Mouse (Mus musculus): Measurements from ENCODE around the gene Prmt3.

The Prmt3 gene

DNA sequence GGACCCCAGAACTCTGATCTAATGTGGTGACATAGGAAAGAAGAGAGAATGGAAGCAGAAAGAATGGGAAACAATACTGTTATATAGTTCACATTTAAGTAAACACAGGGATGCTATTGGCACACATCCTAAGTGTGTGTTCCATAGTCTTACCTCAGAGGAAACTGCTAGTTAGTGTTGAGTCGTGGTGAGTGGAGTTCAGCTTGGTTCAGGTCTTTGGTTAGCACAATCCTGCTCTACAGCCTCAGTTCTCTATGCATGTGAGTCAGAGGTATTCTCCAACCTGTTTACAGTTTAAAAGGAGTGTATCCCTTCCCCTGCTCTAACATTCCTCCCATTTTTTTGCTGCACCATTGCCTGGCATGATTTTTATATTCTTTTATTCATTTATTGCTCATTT lies 19.0 kb downstream of the Prmt3 start:
- no peak for DNase-seq (ENCODE audit: low spot score)

DNA sequence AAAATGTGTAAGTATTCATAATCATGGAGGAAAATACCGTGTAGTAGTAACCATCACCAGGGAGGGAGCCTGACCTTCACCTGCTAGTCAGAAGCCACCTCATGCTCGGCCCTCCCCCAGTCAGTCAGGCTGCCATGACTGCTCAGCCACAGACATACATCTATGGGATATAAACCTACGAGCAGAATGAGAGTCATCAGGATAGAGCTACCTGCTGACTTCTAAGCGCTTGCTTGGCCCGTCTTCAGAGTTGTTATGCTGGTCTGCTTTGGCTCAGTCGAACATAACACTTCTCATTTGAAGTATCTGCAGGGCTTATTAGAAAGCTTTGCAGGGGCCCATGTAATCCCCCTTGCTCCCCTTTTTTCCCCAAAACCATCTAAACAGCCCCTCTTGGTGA lies 25.4 kb downstream of the Prmt3 start:
- no peak for DNase-seq (ENCODE audit: low spot score)

DNA sequence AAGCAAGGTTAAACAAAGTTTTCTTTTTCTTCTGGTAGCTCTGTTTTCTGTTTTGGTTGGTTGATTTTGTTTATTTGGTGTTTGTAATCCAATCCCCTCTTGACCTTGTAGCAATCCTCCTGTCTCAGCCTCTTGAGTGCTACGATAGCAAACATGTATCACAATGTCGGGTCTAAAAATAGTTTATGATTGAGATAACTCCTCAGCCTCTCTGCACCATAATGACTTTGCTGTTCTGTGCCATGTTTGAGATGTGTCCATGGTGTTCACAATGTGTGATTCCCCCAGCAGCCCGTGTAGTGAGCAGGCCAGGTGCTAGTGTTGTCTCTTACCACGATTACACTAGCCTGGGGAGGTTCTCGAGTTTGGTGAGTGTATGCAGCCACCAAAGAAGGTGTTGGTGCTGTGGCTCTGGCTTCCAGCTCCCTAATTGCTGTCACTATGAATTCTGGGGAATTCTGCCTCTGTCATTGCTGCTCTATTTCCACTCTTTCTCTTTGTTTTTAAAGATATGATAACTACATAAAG lies 26.6 kb downstream of the Prmt3 start:
- no peak for DNase-seq (ENCODE audit: low spot score)

DNA sequence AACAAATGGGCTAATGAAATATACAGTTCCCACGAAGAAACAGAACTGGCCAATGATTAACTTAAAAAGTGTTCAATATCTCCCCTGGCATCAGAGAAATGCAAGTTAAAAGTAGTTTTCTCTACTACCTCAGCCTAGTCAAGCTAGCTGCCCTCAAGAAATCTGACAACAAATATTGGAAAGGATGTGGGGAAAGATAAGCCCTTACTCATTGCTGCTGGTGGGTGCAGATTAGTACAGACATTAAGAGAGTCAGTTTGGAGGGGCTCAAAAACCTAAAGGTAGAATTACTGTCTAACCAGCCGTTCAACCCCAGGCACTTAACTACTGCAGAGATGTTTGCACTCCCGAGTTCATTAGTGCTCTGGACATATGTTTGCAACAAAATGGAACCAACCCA lies 27.5 kb downstream of the Prmt3 start:
- DNase-seq (ENCODE audit: low spot score), result peak; percentile 18

DNA sequence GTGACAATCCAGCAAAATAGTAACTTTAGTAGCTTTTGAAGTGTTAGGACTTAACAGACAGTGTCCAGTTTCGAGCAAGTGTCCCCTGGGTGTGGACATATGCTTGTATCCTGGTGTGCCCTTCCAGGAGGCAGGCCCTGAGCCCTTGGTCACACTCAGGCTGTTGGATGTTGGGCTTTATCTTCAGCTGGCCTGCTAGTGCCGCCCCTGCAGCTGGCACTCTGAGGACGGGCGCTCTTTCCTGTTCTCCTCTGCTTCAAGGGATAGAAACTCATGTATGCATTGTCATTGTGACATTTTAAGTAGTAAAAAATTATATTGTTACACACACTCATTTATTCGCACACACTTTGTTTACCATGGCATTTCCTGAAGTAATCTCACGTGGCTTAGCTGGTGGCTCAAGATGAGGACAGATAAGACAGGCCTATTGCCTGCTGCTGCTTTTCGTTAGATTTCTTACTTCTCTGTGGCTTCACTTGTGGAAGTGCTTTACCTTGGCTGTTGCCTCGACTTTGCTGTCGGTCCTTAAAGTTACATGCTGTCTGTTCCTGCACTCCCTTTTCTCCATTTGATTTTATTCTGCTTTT lies 29.0 kb downstream of the Prmt3 start:
- DNase-seq (ENCODE audit: low spot score), result no peak

DNA sequence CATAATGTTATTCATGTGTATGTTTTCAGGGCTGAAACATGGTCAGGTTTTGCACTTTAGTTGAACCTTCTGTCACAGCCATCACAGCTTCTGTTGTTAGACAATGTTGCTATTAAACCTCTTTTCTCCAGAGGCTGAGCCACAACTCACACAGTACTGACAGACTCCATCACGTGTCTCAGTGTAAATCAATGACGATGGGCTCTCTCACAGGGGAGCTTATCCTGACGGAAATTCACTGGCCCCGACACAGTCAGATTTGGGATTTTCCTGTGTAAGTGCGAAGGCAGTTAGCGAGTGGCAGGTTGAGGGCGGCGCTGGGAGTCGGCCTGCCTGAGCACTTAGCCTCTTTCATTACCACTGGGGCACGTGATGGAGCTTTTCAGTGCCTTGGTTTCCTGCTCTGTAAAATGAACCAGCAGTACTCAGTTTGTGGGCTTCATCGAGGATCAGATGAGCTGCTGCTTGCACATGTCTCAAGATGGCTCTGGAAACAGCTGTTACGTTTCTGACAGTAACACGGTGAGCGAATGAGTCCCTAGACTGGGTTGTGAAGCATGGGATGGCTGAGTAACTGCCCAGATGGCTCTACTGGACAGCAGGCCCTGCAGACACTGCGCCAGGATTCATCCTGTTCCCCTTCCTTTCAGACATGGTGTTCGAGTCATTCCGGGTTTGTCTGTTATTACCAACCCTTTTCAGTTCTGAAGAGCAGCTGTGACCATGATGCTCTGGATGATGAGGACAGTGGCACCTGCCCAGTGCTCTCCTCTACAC lies 29.9 kb downstream of the Prmt3 start:
- no peak for DNase-seq (ENCODE audit: low spot score)

DNA sequence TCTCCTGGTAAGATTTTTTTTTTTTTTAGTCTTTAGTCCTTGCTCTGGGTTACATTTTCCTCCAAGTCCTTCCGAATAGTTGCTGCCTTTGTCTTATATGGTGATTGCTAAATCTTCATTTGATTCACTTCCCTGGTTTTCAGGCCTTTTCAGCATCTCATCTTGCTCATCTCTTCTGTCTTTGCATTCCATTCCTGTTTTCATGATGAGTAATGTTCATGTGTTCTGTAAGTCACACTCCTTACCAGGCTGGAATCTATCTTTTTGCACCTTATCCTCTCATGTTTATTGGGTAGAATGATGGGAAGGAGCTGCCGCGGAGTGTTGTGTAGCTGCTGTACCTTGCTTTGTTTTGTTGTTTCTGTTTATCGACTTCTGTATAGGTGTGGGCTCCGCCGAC lies 31.0 kb downstream of the Prmt3 start:
- DNase-seq (ENCODE audit: low spot score), result no peak

DNA sequence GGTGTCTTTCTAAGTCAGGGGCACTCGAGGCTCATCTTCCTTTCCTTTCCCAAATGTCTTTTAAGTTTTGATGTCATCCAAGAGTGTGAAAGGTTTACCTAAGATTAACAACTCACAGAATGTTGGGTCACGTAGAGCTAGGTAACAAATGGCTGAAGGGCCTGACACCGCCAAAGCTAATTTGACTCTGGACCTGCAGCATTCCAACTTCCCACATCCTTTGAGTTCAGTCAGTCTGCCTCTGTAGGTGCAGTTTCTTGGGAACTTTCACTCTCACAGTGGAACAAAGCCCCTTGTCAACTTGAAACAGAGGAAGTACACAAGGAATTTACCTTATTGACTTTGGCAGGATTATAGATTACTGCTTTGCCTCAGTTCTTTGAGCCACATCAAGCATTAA lies 31.4 kb downstream of the Prmt3 start:
- DNase-seq (ENCODE audit: low spot score), result no peak

DNA sequence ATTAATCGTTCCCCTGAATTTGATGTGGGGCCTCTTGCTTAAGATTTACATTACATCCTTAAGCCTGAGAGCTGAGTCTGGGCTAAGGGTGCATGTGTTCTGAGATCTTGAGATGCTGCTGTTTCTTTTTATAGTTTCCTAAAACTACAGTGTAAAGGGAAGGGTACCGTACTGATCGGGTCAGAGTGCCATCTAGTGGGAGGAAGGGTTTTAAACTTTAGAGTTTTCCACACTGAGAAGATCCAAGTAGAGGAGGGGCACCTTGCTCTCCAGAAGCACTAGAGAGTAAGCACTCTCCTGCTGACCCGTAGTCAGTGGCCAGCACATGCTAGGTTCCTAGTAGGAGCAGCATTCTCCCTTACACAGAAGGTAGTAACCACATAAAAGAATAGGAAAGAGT lies 33.2 kb downstream of the Prmt3 start:
- no peak for DNase-seq (ENCODE audit: low spot score)

DNA sequence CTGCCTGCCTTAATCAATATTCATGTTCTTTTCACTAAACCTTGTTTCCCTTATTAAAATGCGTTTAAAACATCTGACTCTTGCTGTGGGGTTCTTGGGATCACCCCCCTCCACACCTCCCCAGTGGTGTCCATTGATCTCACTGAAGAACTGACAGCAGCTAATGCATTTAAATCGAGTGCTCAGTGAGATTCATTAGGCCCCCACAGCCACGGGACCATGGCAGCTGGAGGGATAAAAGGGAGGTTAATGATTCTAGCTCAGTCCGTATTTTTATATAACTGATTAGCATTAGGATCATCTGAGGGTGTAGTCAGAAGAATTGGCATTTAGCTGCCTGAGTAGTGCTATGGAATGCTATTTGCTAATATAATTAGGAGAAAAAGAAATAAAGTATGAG lies 41.2 kb downstream of the Prmt3 start:
- DNase-seq (ENCODE audit: low spot score), result no peak

DNA sequence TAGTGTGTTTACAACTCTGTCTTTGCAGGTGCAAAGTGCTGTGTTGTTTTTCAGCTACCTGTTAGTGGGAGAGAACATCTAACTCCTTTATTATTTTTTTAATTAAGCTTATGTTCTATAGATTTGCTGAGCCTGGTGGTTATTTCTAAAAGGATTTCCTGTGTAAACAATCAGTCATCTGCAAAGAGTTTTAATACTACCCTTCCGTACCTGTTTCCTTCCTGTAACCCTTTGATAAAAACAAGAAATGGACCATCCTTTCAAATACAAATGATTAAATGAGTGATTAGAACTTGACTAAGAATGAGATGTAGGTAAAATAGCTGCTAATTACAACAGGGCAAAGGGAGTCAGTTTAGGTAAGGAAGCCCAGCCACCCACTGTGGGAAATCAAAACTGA lies 43.2 kb downstream of the Prmt3 start:
- no peak for DNase-seq (ENCODE audit: low spot score)

DNA sequence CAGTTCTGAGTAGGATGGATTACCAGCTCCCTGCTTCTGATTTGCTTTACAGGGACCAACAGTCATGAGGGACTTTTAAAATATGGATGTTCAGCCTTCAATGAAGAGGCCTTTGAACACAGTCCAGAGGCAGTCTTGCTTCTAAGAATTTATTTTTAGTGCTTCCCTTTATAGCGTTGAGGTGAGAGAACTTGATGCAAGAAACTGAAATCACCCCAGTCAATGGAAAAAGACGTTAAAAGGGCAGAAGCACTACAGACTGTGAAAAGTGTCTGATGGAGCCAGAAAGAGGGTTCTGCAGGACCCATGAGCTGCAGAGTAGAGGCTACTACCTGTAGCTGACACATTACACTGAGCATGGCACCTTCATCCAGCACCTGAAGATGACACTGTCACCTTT lies 43.9 kb downstream of the Prmt3 start:
- no peak for DNase-seq (ENCODE audit: low spot score)

DNA sequence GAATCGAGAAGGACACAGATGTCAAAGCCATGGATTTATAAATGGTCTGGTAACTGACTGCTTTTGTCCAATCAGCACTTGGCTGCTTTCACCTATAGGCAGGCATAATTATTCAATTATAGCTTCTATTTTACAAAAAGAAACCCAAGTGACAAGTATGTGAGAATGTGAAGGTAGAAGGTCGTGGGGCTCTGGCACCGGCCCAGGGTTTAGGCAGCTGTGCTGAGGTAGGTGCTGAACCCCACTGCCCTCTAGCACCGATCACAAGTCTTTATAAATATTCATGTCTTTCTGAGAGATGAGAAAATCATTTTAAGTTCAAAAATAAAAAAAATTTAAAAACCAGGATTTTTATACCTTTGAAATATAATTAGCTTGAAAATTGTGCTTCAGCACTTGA lies 45.4 kb downstream of the Prmt3 start:
- DNase-seq (ENCODE audit: low spot score), result no peak

DNA sequence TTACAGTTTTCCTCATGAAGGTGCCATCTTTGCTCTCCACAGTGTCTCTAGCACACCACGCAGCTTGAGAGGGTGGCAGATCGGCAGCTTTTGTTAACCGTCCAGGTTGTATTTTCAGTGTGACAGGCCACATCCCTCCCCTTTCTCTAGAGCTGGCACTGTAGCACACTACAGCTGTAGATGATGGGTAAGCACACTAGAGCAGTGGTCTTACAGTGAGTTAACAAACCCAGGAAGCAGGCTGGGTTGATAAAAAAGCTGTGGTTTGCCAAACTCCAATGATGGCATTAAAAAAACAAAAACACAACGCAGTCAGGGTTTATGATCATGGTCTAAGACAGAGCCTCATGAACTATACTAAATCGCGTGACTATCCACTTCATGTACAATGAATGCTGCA lies 45.9 kb downstream of the Prmt3 start:
- DNase-seq (ENCODE audit: low spot score), result no peak

DNA sequence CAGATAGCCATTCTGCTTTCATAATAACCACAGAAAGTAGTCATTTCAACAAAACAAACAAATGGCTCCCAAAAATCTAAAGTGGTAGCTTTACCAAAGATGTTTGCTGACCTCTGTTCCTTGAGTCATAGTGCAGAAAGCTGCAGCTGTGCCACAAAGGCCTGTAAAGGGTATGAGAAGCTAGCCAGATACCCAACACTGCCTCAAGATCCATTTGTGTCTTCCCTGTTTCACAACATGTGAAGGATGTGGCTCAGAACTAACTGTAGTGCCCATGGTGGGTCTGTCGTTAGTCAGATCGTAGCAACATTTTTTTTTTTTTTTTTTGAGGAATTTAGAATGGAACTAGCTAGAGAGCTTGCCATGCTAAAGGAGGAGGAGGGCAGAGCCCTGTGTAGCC lies 46.4 kb downstream of the Prmt3 start:
- DNase-seq (ENCODE audit: low spot score), result no peak

DNA sequence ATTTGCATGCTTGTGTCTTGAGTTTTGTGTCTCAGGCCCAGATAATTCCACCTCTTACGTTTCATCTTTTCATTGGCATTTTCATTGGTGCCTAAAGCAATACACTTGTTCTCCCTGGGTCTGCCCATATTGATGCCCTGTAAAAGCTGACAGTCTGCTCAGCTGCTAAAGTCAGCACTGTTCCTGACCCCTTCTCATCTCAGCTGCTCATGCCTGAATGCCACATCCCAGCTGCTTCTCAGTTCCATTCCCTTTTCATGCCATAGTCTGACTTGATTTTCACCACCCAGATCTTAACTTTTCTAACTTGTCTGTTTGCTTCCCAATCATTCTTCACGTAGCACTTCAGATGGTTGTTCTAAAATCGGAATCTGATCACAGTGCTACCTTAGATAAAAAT lies 47.3 kb downstream of the Prmt3 start:
- no peak for DNase-seq (ENCODE audit: low spot score)

DNA sequence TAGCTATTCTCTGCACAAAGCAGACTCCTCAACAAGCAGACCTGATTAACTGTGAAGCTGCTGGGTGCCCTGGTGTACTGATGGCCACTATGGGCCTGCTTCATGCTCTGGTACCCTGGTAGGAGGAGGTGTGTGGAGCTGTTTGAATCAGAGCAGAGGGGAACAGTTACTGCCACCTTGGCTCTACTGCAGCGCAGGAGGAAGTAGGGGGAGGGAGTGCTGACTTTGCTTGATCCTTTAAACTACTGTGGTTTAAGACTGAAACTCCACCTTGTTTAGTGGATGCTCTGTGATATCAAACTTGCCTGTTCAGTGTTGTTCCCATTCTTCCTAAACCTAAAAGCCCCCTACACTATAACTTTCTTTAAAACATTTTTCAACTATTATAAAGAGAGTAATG lies 49.8 kb downstream of the Prmt3 start:
- DNase-seq (ENCODE audit: low spot score), result no peak

DNA sequence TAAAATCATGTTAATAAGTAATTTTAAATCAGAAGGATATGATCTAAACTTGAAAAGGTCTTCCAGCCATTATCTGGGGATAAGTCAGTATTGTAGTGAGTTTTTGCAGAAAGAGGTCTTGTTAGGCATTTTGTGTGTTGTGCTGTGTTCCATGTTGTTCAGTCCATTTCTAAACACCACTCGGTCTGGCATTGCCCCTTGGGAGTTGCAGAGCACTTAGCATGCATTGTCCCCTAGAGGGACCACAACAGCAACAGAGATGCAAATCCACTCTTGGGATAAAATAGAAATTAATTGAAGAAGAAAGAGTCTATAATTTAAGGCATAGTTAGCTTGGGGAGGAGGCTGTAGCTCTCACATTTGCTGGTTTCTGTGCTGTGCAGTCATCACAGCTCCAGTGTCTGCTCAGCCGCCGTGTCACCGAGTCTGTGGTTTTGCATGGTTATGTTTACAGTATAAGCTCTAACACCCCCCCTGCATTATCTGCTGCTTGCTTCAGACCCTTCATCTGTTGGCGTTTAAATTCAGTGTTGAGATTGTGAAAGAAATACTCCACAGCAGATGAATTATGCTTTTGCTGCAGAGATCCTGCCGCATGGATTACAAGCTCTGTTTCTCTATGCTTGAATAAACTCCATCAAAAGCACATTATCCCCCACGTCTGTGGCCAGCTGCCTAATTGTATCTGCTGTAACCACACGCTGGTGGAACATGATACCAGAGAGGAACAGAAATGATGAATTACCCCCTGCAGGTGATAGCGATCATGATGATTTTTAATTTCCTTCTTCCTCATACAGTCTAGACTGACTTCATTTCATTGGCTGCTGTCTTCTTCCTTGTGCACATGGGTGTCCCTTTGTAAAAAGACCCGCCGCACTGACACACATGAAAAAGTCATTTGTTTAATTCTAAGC lies 64.5 kb downstream of the Prmt3 start:
- DNase-seq (ENCODE audit: low spot score), result no peak

DNA sequence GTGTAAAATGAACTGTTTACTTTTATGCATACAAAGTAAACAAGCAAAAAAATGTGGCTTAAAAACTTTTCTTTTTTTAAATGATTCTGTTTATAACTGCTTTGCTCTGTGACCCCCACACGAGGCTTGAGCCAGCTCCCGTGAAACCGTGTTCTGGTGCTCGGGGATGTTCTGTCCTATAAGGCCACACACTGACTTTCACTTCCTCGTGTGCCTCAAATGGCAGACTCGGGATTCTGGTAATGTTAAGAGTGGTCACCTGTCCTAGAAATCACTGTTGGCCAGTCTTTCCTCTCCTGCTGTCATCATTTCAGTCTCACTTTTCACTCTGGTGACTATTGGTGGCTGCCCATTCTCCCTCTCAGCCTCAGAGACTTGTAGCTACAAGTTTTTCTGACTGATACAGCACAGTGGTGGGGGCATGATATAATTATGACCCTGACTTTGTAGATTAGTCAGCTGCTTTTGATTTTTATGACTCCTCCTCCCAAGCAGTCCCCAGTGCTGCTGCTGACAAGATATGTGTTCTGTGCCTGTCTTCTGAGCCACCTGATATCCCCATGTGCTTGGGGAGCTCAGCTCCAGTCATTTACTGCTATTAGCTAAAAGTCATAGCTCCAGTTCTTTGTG lies 65.3 kb downstream of the Prmt3 start:
- no peak for DNase-seq (ENCODE audit: low spot score)

DNA sequence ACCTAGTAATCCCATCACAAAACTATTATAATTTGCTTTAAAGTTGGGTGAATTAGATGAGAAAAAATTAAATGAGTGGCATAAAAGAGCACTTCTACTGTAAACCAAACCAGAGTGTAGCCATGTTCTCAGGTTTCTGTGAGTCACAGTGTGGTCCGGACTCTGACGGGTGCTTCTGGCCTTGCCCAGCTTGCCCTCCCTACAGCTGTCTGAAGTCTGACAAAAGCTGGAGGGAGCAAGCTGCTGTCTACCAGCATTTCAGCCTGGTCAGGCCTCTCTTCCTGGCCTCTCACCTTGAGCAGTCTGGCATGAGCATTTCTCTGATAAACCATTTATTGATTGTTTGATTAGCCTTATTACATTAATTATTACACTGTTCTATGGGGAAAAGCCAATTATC lies 69.8 kb downstream of the Prmt3 start:
- DNase-seq (ENCODE audit: low spot score), result no peak

DNA sequence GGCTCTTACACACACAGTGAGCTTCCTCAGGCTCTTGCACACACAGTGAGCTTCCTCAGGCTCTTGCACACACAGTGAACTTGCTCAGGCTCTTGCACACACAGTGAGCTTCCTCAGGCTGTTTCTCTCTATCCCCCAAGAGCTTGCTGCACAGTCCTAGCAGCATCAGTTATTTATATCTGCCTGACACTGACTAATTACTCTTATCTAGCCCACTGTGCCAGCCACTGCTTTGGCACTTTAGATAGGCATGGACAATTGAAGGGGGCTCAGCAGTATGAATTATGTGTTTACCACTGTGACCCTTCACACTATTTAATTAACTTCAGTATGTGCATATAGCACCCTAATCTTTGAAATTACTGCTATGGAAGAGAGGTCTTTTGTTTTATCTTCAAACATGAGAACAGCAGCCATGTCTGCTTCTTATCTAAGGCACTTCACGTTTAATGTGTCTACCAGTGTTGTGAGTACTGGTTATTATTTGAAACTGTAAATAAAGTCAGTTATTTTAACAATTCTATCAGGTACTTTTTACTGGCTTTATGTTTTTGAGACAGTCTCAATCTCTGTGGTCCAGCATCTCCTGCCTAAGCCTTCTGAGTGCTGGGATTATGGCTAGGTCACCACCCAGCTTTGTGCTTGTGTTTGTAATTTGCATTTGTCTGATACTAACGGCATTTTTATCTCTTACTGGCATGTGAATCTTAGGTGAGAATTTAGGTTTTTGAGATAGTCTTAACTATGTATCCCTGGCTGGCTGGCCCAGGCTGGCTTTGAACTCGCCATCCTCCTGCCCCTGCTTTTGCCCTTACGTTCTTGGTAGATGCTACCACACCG lies 75.4 kb downstream of the Prmt3 start:
- DNase-seq (ENCODE audit: low spot score), result peak; percentile 14
